Comparison of ENCODE assay signal across 27 mouse cellular contexts in genomic region chr1:156481826-156482225, GRCm38 (mm10). TPM values are rescaled to one million over a fixed set of nuclear protein-coding genes. Genes with fewer than 3 reads are reported as not detected.
DNase-seq lines count a peak whose midpoint lies in the region; ATAC-seq and TF ChIP-seq lines count a peak whose summit lies in the region.
"Had no signal": no experiment of that assay in that cellular context is flagged by ENCODE, and none has a peak within 500 bp of the region (broad histone marks: within the 10 kb centered on the region; RNA-seq: fewer than 3 reads in every experiment).

No protein-coding gene starts in this region.

- no peaks in the 10 kb centered on the region for H3K79me2 ChIP-seq in CH12.LX (replicated peaks; ENCODE audit: control insufficient read depth, extremely low read depth, insufficient read depth, poor library complexity, severe bottlenecking)

- H3K4me3 ChIP-seq in CH12.LX (replicated peaks in 1 of 3; ENCODE audit: low read depth in 2 of 3, low read length in 2 of 3, poor library complexity in 1 of 3) (no peak overlapping the region), E14TG2a.4 (replicated peaks; ENCODE audit: low read length) (no peak overlapping the region)
- H3K4me3 ChIP-seq in heart, embryonic 11.5 days (ENCODE audit: low read depth, low read length): no peak overlapping the region
- H3K4me3 ChIP-seq: embryonic facial prominence, embryonic 12.5 days; embryonic facial prominence, embryonic 15.5 days; heart, embryonic 12.5 days; heart, embryonic 15.5 days; hindbrain, embryonic 10.5 days; hindbrain, embryonic 13.5 days; intestine, embryonic 15.5 days had no signal

- H3K9me3 ChIP-seq in CH12.LX (replicated peaks; ENCODE audit: low read length) (no peaks in the 10 kb centered on the region), E14TG2a.4 (ENCODE audit: low read length) (no peaks in the 10 kb centered on the region)
- H3K9me3 ChIP-seq in heart, embryonic 11.5 days (replicated peaks; ENCODE audit: control insufficient read depth, low read length): no peaks in the 10 kb centered on the region
- H3K9me3 ChIP-seq: embryonic facial prominence, embryonic 12.5 days; embryonic facial prominence, embryonic 15.5 days; heart, embryonic 12.5 days; heart, embryonic 15.5 days; hindbrain, embryonic 10.5 days; hindbrain, embryonic 13.5 days; intestine, embryonic 15.5 days had no signal

- ATAC-seq in megakaryocyte progenitor cell, adult 5-6 weeks (replicated peaks; ENCODE audit: poor library complexity): peak; percentile 42; the same call in 1 of the 2 replicates
- no peak for ATAC-seq in heart, embryonic 11.5 days (replicated peaks; ENCODE audit: insufficient number of reproducible peaks, low FRiP score, low TSS enrichment)
- ATAC-seq: CD4-positive, CD25-positive, alpha-beta regulatory T cell, adult 4 months; forebrain, embryonic 14.5 days; hindbrain, embryonic 16.5 days; intestine, embryonic 15.5 days had no signal

- dilution Hi-C loops in CH12.LX (cut with MboI; ENCODE audit: extremely low pct_ligation_motif_present, extremely low pct_unique_long_range_greater_than_20kb, low sequenced_read_pairs): no loop called here

- H3K9ac ChIP-seq in CH12.LX (ENCODE audit: insufficient read depth, low read depth): no peak overlapping the region
- no peak overlapping the region for H3K9ac ChIP-seq in heart, embryonic 11.5 days (ENCODE audit: low read depth, low read length)
- H3K9ac ChIP-seq: embryonic facial prominence, embryonic 12.5 days; embryonic facial prominence, embryonic 15.5 days; heart, embryonic 12.5 days; heart, embryonic 15.5 days; hindbrain, embryonic 13.5 days; intestine, embryonic 15.5 days had no signal

- in situ Hi-C loops in CH12.LX (cut with MboI; ENCODE audit: low pct_ligation_motif_present, low pct_unique_long_range_greater_than_20kb, low sequenced_read_pairs): no loop called here

- TF ChIP-seq EP300 in CH12.LX (IDR thresholded peaks at IDR 0.05; ENCODE audit: low read length): no peak

- 88% methylated on average over 3 of the region's 3 CpGs for WGBS in heart, embryonic 11.5 days (ENCODE audit: insufficient replicate concordance)

- no peak for TF ChIP-seq POLR2A in CH12.LX (IDR thresholded peaks at IDR 0.05; ENCODE audit: low read depth, low read length)

- H3K4me2 ChIP-seq in CH12.LX (ENCODE audit: insufficient read depth, low read depth, poor library complexity, severe bottlenecking): no peak overlapping the region
- no peak overlapping the region for H3K4me2 ChIP-seq in heart, embryonic 11.5 days
- H3K4me2 ChIP-seq: embryonic facial prominence, embryonic 12.5 days; embryonic facial prominence, embryonic 15.5 days; heart, embryonic 12.5 days; heart, embryonic 15.5 days; hindbrain, embryonic 13.5 days; intestine, embryonic 15.5 days had no signal

- peak in 1 of 2 experiments; percentile 36; a peak in 2 of 4 replicates for TF ChIP-seq CTCF in CH12.LX (conservative IDR thresholded peaks at IDR 0.05 in 1 of 2, IDR thresholded peaks at IDR 0.05 in 1 of 2; ENCODE audit: low read depth in 2 of 2, low read length in 2 of 2)
- TF ChIP-seq CTCF in E14TG2a.4 (conservative IDR thresholded peaks at IDR 0.05; ENCODE audit: low read length): peak; percentile 16; the same call in 1 of the 2 replicates

- peak; percentile 8 for TF ChIP-seq RAD21 in CH12.LX (IDR thresholded peaks at IDR 0.05; ENCODE audit: low read depth, low read length)

- H3K27ac ChIP-seq in CH12.LX (ENCODE audit: insufficient read depth, low read depth): no peak overlapping the region
- H3K27ac ChIP-seq in heart, embryonic 11.5 days (ENCODE audit: low read depth, low read length): no peak overlapping the region
- H3K27ac ChIP-seq: embryonic facial prominence, embryonic 12.5 days; embryonic facial prominence, embryonic 15.5 days; heart, embryonic 15.5 days; hindbrain, embryonic 10.5 days; hindbrain, embryonic 13.5 days; intestine, embryonic 15.5 days had no signal

- DNase-seq in CH12.LX (ENCODE audit: extremely low read depth) (peak; percentile 11), R1 (ENCODE audit: low read depth, low spot score) (peak; percentile 69)
- no peak for DNase-seq in left cerebral cortex, adult 8-10 months (ENCODE audit: low spot score in 2 of 2)
- DNase-seq: adrenal gland, adult 2 months; adrenal gland, postnatal 14 days; cerebellum, adult 11 months; cerebellum, adult 2 months; cerebellum, adult 9-11 months; cerebellum, postnatal 25 days; gastrocnemius, postnatal 10 days; gastrocnemius, postnatal 36 days; heart, adult 11 months; heart, postnatal 10 days; heart, postnatal 36 days had no signal

- H3K4me1 ChIP-seq in CH12.LX (ENCODE audit: control insufficient read depth in 1 of 2, insufficient read depth in 2 of 2) (no peaks in the 10 kb centered on the region), E14TG2a.4 (replicated peaks; ENCODE audit: low read depth, low read length) (peaks cover 5% of the 10 kb centered on the region; the same call in 1 of the 2 replicates)
- no peaks in the 10 kb centered on the region for H3K4me1 ChIP-seq in heart, embryonic 11.5 days (ENCODE audit: control insufficient read depth, insufficient read depth, low read length)
- H3K4me1 ChIP-seq: embryonic facial prominence, embryonic 12.5 days; embryonic facial prominence, embryonic 15.5 days; heart, embryonic 12.5 days; heart, embryonic 15.5 days; hindbrain, embryonic 10.5 days; hindbrain, embryonic 13.5 days; intestine, embryonic 15.5 days had no signal

- H3K27me3 ChIP-seq in CH12.LX (replicated peaks) (no peaks in the 10 kb centered on the region), E14TG2a.4 (ENCODE audit: insufficient read depth, low read length) (peaks cover 11% of the 10 kb centered on the region)
- no peaks in the 10 kb centered on the region for H3K27me3 ChIP-seq in heart, embryonic 11.5 days (ENCODE audit: control insufficient read depth, insufficient read depth, low read length)
- H3K27me3 ChIP-seq: embryonic facial prominence, embryonic 12.5 days; embryonic facial prominence, embryonic 15.5 days; heart, embryonic 12.5 days; heart, embryonic 15.5 days; intestine, embryonic 15.5 days had no signal

- no peaks in the 10 kb centered on the region for H3K36me3 ChIP-seq in CH12.LX (replicated peaks in 1 of 2; ENCODE audit: control insufficient read depth in 1 of 2, insufficient read depth in 1 of 2, low read length in 1 of 2)
- no peaks in the 10 kb centered on the region for H3K36me3 ChIP-seq in E14TG2a.4 (ENCODE audit: insufficient read depth, low read length)
- no peaks in the 10 kb centered on the region for H3K36me3 ChIP-seq in heart, embryonic 11.5 days (ENCODE audit: control insufficient read depth, insufficient read depth, low read length)
- H3K36me3 ChIP-seq: embryonic facial prominence, embryonic 12.5 days; embryonic facial prominence, embryonic 15.5 days; heart, embryonic 12.5 days; heart, embryonic 15.5 days; hindbrain, embryonic 10.5 days; hindbrain, embryonic 13.5 days; intestine, embryonic 15.5 days had no signal

TF ChIP-seq in CH12.LX, 34 proteins besides CTCF, POLR2A, EP300 and RAD21:
- no peak for TF ChIP-seq ZKSCAN1 (IDR thresholded peaks at IDR 0.05; ENCODE audit: borderline replicate concordance, low read depth, low read length)
- TF ChIP-seq MAX (IDR thresholded peaks at IDR 0.05; ENCODE audit: low read length): no peak
- TF ChIP-seq SMC3 (IDR thresholded peaks at IDR 0.05; ENCODE audit: low read depth, low read length): 0 out of 2 replicates have a peak, but pooled peaks have one; percentile 15
- no peak for TF ChIP-seq TCF12 (IDR thresholded peaks at IDR 0.05; ENCODE audit: low read depth, low read length)

RNA-seq across cellular contexts. Expression of gene Soat1, which starts 7.7 kb away (rescaled TPM):
- total RNA-seq in CH12.LX (2012; rRNA removed) (10.3 and 12.0 TPM in 2 replicates), CH12.LX (2014; rRNA removed) (13.5 and 16.9 TPM in 2 replicates)
- polyA plus RNA-seq in CH12.LX (2012; ENCODE audit: insufficient read length, low read depth): 8.6 and 9.8 TPM in 2 replicates
- total RNA-seq in megakaryocyte progenitor cell, adult 5-6 weeks (2015): 99.4 and 117 TPM in 2 replicates
- 139 and 140 TPM in 2 replicates for total RNA-seq in megakaryocyte progenitor cell, adult 5-6 weeks (2017)
- 10 to 100 TPM; 45.3 to 61.8 (median 49.9) TPM for total RNA-seq in left cerebral cortex, adult 8-10 months (2022)
- polyA plus RNA-seq in heart, embryonic 11.5 days (2014; fragmentation: Nextera tagmentation; extraction: Ambion mirVana): 48.5 and 50.0 TPM in 2 replicates

RNA-seq across cellular contexts. Expression of gene Gm10031, which starts 42.0 kb away (rescaled TPM):
- total RNA-seq in CH12.LX (2012; rRNA removed): 12.8 and 15.2 TPM in 2 replicates
- 42.9 and 44.8 TPM in 2 replicates for total RNA-seq in CH12.LX (2014; rRNA removed)
- polyA plus RNA-seq in CH12.LX (2012; ENCODE audit: insufficient read length, low read depth): 17.3 and 22.8 TPM in 2 replicates
- 5.3 and 6.3 TPM in 2 replicates for total RNA-seq in megakaryocyte progenitor cell, adult 5-6 weeks (2015)
- 11.9 and 17.3 TPM in 2 replicates for total RNA-seq in megakaryocyte progenitor cell, adult 5-6 weeks (2017)
- 10 to 100 TPM; 40.3 to 52.2 (median 46.6) TPM for total RNA-seq in left cerebral cortex, adult 8-10 months (2022)
- polyA plus RNA-seq in heart, embryonic 11.5 days (2014; fragmentation: Nextera tagmentation; extraction: Ambion mirVana): 0.35 and 0.66 TPM in 2 replicates

Comparison
In these comparisons a context has a peak if more than half of its experiments do, and no peak if none do; other contexts are left out.
1. DNase-seq: peak in CH12.LX (single experiment) and R1 (single experiment); none in left cerebral cortex, adult 8-10 months (0 of 2).